Mouse (Mus musculus) bone marrow macrophage, adult 2 months (primary cell): ENCODE data around the gene Dhx29.

ENCODE experiments used
- CTCF ChIP-seq: IDR thresholded peaks from 2 replicates; pipeline ENCODE4 v1.5.1; 2012; ENCODE audit warnings: low read depth, mild to moderate bottlenecking, low read length, moderate library complexity
- POLR2A ChIP-seq: IDR thresholded peaks from 2 replicates; pipeline ENCODE4 v1.6.1; 2012; ENCODE audit warnings: mild to moderate bottlenecking, low read depth, low read length, borderline replicate concordance

GRCm38 (mm10) chr13:113000576-113001318 is 73.5 kb downstream of the Dhx29 start:
- TF ChIP-seq CTCF (no peak), POLR2A (no peak)
